Mouse (Mus musculus) stomach, postnatal 0 days (tissue): ENCODE results near the gene Krt16. TPM values are rescaled to one million over a fixed set of nuclear protein-coding genes. Genes with fewer than 3 reads are reported as not detected.
A peak's percentile ranks its signal among the peaks of the same experiment; 100 is the strongest.

Experiments
- ATAC-seq: fragments of 200-750 bp; cut with Nextera tagmentation; 2 replicates; pipeline ENCODE4 v1.8.0; 2017; ENCODE audit not compliant: low FRiP score, low TSS enrichment
- DNase-seq: peaks from one replicate; pipeline ENCODE4 v3.0.0-alpha.2; 2016; ENCODE audit warnings: low spot score
- H3K27ac ChIP-seq: fragments of 300-500 bp; sonication (generic); replicated peaks from 2 replicates; pipeline ENCODE4 v1.5.1; 2014; ENCODE audit warnings: mild to moderate bottlenecking, control low read depth
- H3K27me3 ChIP-seq: fragments of 300-500 bp; sonication (generic); 2 replicates; pipeline ENCODE4 v1.6.1; 2014; ENCODE audit warnings: low read length; ENCODE audit not compliant: control insufficient read depth, insufficient read depth
- H3K36me3 ChIP-seq: fragments of 300-500 bp; sonication (generic); 2 replicates; pipeline ENCODE4 v1.6.1; 2014; ENCODE audit warnings: low read length, mixed read lengths; ENCODE audit not compliant: control insufficient read depth, insufficient read depth
- H3K4me1 ChIP-seq: fragments of 300-500 bp; sonication (generic); replicated peaks from 2 replicates; pipeline ENCODE4 v1.6.1; 2014; ENCODE audit warnings: antibody characterized with exemption; ENCODE audit not compliant: control insufficient read depth, insufficient read depth
- H3K4me2 ChIP-seq: fragments of 300-500 bp; sonication (generic); replicated peaks from 2 replicates; pipeline ENCODE4 v1.6.1; 2014; ENCODE audit warnings: low read depth, mild to moderate bottlenecking, control low read depth, moderate library complexity
- H3K4me3 ChIP-seq: fragments of 300-500 bp; sonication (generic); 2 replicates; pipeline ENCODE4 v1.5.1; 2014; ENCODE audit warnings: low read depth, low read length, control low read depth
- H3K9ac ChIP-seq: fragments of 300-500 bp; sonication (generic); 2 replicates; pipeline ENCODE4 v1.6.1; 2014; ENCODE audit warnings: mild to moderate bottlenecking, low read length, control low read depth, mixed read lengths
- H3K9me3 ChIP-seq: fragments of 300-500 bp; sonication (generic); 2 replicates; pipeline ENCODE4 v1.6.1; 2016; ENCODE audit warnings: low read length; ENCODE audit not compliant: control insufficient read depth
- CTCF ChIP-seq: IDR thresholded peaks from 2 replicates; pipeline ENCODE4 v1.5.1; 2016; ENCODE audit warnings: antibody characterized with exemption, low read depth, mild to moderate bottlenecking, moderate library complexity
- EP300 ChIP-seq: optimal IDR thresholded peaks from 2 replicates; pipeline ENCODE3; 2016; ENCODE audit warnings: antibody characterized with exemption
- WGBS: fragments of 180-500 bp; shearing (Covaris S2); extraction: QIAGEN DNeasy Blood & Tissue Kit; methylation state at CpG from one replicate; pipeline ENCODE4 v1.1.7; 2014; 5-methylcytosine and 5-hydroxymethylcytosine counted together
- polyA plus RNA-seq: library from polyadenylated mRNA; unstranded; fragments of >200 nt; fragmentation: Nextera tagmentation; extraction: Ambion mirVana; gene quantifications from 2 replicates; pipeline ENCODE4 v1.2.1, GENCODE M21; 2015

Gene Krt16
- polyA plus RNA-seq = 2.1 and 4.0 TPM in 2 replicates

DNA sequence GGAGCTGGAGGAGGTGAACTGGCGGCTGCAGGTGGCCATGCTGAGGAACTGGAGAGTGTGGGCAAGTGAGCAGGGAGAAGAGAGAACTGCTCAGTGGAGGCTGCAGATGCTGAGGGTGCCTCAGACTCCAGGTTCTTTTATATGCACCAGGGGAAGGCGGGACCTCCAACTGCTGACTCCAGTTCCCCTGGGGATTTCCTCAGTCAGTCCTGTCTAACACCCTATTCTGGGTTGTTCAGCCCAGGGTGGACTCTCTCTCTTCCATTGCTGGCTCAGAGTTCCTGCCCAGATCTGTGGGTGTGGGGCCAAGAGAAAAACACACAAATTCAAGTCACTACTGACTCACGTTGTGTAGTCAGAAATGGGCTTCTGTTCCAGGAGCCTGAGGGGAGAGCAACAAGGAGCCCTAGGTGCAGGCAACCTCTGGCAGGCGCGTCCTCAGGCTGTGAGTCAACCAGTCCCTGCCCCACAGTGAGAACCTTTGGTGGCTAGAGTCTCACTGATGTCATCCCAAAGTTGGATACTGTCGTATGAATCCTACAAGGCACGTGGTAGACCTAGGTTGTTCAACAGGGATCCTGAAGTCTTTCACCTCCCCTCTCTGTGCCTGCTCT is at the start of gene Krt16:
TSS of gene Krt16 (minus strand) at position 51 of the 614 bp plus-strand sequence.
- Histone ChIP-seq H3K4me1 (no peaks in the 10 kb centered on the region), H3K27ac (no peak within 1 kb of the TSS), H3K27me3 (no peaks in the 10 kb centered on the region), H3K36me3 (no peaks in the 10 kb centered on the region), H3K9me3 (no peaks in the 10 kb centered on the region), H3K9ac (no peak within 1 kb of the TSS), H3K4me2 (no peak within 1 kb of the TSS), H3K4me3 (no peak within 1 kb of the TSS)
- TF ChIP-seq CTCF = no peak
- TF ChIP-seq EP300 = no peak
- DNase-seq = no peak
- no peak for ATAC-seq
- WGBS = 57% methylated on average over 7 of the region's 7 CpGs

GRCm38 (mm10) chr11:100297801-100298200 is 49.1 kb upstream of the Krt16 start:
- peak overlapping the region; percentile 27; the same call in 1 of the 2 replicates for H3K4me2 ChIP-seq
- TF ChIP-seq CTCF = peak; percentile 74
- TF ChIP-seq EP300 = no peak
- 0 out of 2 replicates have a peak, but pooled peaks cover 2% of the 10 kb centered on the region for H3K4me1 ChIP-seq
- no peak overlapping the region for H3K9ac ChIP-seq
- H3K36me3 ChIP-seq = no peaks in the 10 kb centered on the region
- no peak overlapping the region for H3K4me3 ChIP-seq
- H3K27ac ChIP-seq = no peak overlapping the region
- no peaks in the 10 kb centered on the region for H3K27me3 ChIP-seq
- 0 out of 2 replicates have a peak, but pooled peaks have one; percentile 1 for ATAC-seq
- 29% methylated on average over 5 of the region's 5 CpGs for WGBS
- DNase-seq = no peak
- H3K9me3 ChIP-seq = no peaks in the 10 kb centered on the region

DNA sequence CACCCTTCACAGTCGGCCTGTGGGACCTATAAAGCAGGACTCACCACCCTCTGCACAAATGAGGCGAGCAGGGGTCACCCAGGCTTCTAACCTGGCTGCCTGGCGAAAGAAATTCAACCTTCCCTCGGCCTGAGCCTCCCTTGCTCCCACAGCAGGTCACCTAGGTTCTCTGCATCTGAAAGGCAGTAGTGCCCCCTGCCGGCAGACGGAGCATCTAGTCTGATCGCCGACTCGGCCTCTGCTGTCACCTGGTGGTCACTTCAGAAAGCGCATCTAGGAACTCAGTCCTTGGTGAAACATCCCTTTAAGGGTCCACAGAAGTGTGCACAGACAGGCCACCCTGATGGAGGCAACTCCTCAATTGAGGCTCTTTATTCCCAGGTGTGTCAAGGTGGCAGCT is 46.6 kb upstream of the Krt16 start:
- H3K9me3 ChIP-seq = no peaks in the 10 kb centered on the region
- H3K27ac ChIP-seq = no peak overlapping the region
- no peaks in the 10 kb centered on the region for H3K36me3 ChIP-seq
- H3K9ac ChIP-seq = no peak overlapping the region
- WGBS = 5% methylated on average over 10 of the region's 10 CpGs
- peak; percentile 93 for DNase-seq
- peaks cover 6% of the 10 kb centered on the region; the same call in 1 of the 2 replicates for H3K4me1 ChIP-seq
- no peak overlapping the region for H3K4me2 ChIP-seq
- ATAC-seq = peak; percentile 65
- no peak for TF ChIP-seq EP300
- TF ChIP-seq CTCF = peak; percentile 100
- H3K4me3 ChIP-seq = no peak overlapping the region
- no peaks in the 10 kb centered on the region for H3K27me3 ChIP-seq

DNA sequence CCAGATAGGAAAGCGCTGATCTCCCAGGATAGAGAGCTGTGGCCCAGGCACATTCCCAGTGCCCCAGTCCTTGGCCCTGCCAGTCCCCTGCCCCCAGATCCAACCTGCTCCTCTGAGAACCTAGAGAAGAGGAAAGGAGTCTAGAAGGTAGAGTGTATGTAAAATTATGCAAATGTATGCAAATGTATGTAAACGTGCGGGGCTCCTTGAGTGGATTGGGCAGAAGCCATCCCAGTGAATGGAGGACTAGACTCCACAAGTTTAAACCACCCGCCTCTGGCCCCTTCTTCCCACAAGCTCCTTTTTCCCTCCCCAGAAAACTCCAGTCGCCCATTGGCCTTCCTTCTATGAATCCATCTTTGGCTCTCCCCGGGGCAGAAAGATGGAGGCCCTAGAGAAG is 44.2 kb upstream of the Krt16 start:
- Histone ChIP-seq H3K4me2 (no peak overlapping the region), H3K27me3 (no peaks in the 10 kb centered on the region), H3K9me3 (no peaks in the 10 kb centered on the region), H3K4me3 (no peak overlapping the region), H3K4me1 (peaks cover 8% of the 10 kb centered on the region; the same call in 1 of the 2 replicates), H3K9ac (no peak overlapping the region), H3K36me3 (no peaks in the 10 kb centered on the region), H3K27ac (no peak overlapping the region; the same call in 1 of the 2 replicates)
- DNase-seq = no peak
- ATAC-seq = no peak
- TF ChIP-seq CTCF (no peak), EP300 (no peak)
- 75% methylated on average over 6 of the region's 6 CpGs for WGBS

DNA sequence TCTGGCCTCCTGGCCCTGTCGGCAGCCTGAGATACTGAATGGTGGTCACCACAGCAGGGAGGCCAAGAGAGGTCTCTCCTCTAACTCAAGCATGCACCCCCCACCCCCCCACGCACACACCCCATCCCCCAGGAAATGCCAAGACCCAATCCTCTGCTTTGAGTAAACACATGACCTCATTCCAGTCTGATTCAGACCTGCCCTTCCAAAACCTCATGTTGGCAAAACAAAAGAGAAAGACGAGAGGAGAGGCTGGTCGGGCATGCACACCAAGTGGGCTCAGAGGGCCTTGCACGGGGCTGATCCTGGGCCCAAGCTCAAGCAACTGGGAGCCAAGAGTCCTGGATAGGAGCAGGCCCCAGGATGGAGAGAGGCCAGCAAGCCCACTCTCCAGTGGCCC is 41.5 kb upstream of the Krt16 start:
- H3K4me2 ChIP-seq = no peak overlapping the region
- no peaks in the 10 kb centered on the region for H3K27me3 ChIP-seq
- no peaks in the 10 kb centered on the region for H3K9me3 ChIP-seq
- TF ChIP-seq EP300 (no peak), CTCF (no peak)
- ATAC-seq (no peak), DNase-seq (peak; percentile 52)
- no peaks in the 10 kb centered on the region for H3K36me3 ChIP-seq
- peak overlapping the region; percentile 98 for H3K27ac ChIP-seq
- WGBS = 15% methylated on average over 5 of the region's 5 CpGs
- no peak overlapping the region for H3K4me3 ChIP-seq
- peaks cover 8% of the 10 kb centered on the region; the same call in 1 of the 2 replicates for H3K4me1 ChIP-seq
- H3K9ac ChIP-seq = peak overlapping the region; percentile 50

DNA sequence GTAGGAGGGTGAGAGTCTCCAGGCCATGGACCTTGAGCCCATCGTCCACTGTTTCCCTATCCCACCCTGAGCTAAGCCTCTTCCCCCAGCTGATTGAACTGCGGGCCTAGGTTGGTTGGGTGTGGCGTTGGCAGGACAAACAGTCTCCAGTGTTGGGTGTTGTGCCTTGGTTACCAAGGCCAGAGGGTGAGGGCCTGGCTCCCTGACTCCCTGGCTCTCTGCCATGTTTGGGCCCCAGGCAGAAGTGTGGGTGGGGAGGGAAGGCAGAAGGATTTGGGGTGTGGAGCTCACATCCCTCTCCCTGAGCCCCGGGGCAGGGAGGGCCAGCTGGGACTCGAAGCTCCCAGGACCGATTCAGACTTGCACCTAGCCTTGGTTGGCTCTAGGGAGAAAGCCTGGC is 40.2 kb upstream of the Krt16 start:
- DNase-seq (peak; percentile 94), ATAC-seq (peak; percentile 83)
- H3K4me2 ChIP-seq = no peak overlapping the region
- WGBS = 47% methylated on average over 6 of the region's 6 CpGs
- H3K9me3 ChIP-seq = no peaks in the 10 kb centered on the region
- peak overlapping the region; percentile 98 for H3K27ac ChIP-seq
- H3K27me3 ChIP-seq = no peaks in the 10 kb centered on the region
- peaks cover 8% of the 10 kb centered on the region; the same call in 1 of the 2 replicates for H3K4me1 ChIP-seq
- TF ChIP-seq EP300 (peak; percentile 97), CTCF (no peak; the same call in 1 of the 2 replicates)
- no peak overlapping the region for H3K4me3 ChIP-seq
- peak overlapping the region; percentile 39 for H3K9ac ChIP-seq
- no peaks in the 10 kb centered on the region for H3K36me3 ChIP-seq
